Mouse (Mus musculus): Measurements from ENCODE around the gene Tmem100.

GRCm38 (mm10) chr11:89982918-89983317, 47.2 kb upstream of the Tmem100 start:
- no peak for TF ChIP-seq CTCF (IDR thresholded peaks at IDR 0.05; ENCODE audit: low read depth)
- no peak for TF ChIP-seq EP300 (IDR thresholded peaks at IDR 0.05; ENCODE audit: low read depth)
